Mouse (Mus musculus) small intestine, adult 2 months (tissue): ENCODE results near the gene Slc50a1. TPM values are rescaled to one million over a fixed set of nuclear protein-coding genes. Genes with fewer than 3 reads are reported as not detected.

Experiments used
- H3K27ac ChIP-seq: fragments of 200-500 bp; 2 replicates; pipeline ENCODE4 v1.5.1; 2012; ENCODE audit warnings: low read depth, low read length, control low read depth, inconsistent platforms; ENCODE audit not compliant: insufficient read depth
- H3K27me3 ChIP-seq: fragments of 200-500 bp; 2 replicates; pipeline ENCODE4 v1.6.1; 2012; ENCODE audit warnings: mild to moderate bottlenecking, moderate library complexity, low read length, inconsistent platforms; ENCODE audit not compliant: control insufficient read depth, insufficient read depth
- H3K36me3 ChIP-seq: fragments of 200-500 bp; 2 replicates; pipeline ENCODE4 v1.6.1; 2012; ENCODE audit warnings: mild to moderate bottlenecking, low read length, control low read depth, inconsistent platforms; ENCODE audit not compliant: control insufficient read depth, insufficient read depth
- H3K4me1 ChIP-seq: fragments of 200-500 bp; 2 replicates; pipeline ENCODE4 v1.6.1; 2012; ENCODE audit warnings: low read length, inconsistent platforms, mixed read lengths; ENCODE audit not compliant: control insufficient read depth, insufficient read depth, insufficient read length
- H3K4me3 ChIP-seq: fragments of 200-500 bp; 2 replicates; pipeline ENCODE4 v1.5.1; 2012; ENCODE audit warnings: low read depth, mild to moderate bottlenecking, control low read depth, inconsistent platforms, low read length, moderate library complexity
- CTCF ChIP-seq: fragments of 200-500 bp; IDR thresholded peaks from 2 replicates; pipeline ENCODE4 v1.5.1; 2012; ENCODE audit warnings: low read depth, mild to moderate bottlenecking, control low read depth, inconsistent platforms, low read length, moderate library complexity, mixed read lengths; ENCODE audit not compliant: insufficient replicate concordance, insufficient read length; ENCODE audit errors: extremely low read depth
- POLR2A ChIP-seq: fragments of 200-500 bp; IDR thresholded peaks from 2 replicates; pipeline ENCODE4 v1.6.1; 2012; ENCODE audit warnings: low read depth, mild to moderate bottlenecking, control low read depth, inconsistent platforms, low read length, moderate library complexity
- WGBS: fragments of 180-500 bp; shearing (Covaris S2); methylation state at CpG from one replicate; pipeline ENCODE4 v1.1.7; 2018; 5-methylcytosine and 5-hydroxymethylcytosine counted together
- polyA plus RNA-seq: library from polyadenylated mRNA; depleted of rRNA; stranded (reverse); fragments of >200 nt; gene quantifications from 2 replicates; pipeline ENCODE4 v1.2.3, GENCODE M21; 2012; rRNA removed

The Slc50a1 gene
- polyA plus RNA-seq, 1 experiment, result 97.3 TPM

DNA sequence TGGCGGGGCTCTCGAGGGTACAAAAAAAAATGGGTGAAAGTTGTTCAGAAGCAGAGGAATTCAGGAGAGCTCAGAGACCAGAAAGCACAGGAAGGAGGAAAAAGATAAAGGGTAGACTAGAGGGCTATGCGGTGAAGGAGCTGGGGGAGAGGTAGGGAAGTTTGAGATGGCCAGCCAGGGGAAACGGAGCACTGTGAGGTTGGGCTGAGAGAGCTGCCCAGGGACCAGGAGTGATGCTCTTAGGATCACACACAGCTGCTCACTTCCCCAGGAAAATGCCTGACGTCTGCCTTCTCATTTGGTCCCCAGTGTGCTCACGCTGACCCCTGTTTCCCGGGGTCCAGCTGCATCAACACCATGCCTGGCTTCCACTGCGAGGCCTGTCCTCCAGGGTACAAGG lies 50.8 kb downstream of the Slc50a1 start:
- no peak overlapping the region for H3K4me3 ChIP-seq
- TF ChIP-seq POLR2A, result no peak
- no peak for TF ChIP-seq CTCF
- no peaks in the 10 kb centered on the region for H3K4me1 ChIP-seq
- no peaks in the 10 kb centered on the region for H3K27me3 ChIP-seq
- WGBS, result 56% methylated on average over 8 of the region's 8 CpGs
- H3K36me3 ChIP-seq, result no peaks in the 10 kb centered on the region
- H3K27ac ChIP-seq, result no peak overlapping the region

DNA sequence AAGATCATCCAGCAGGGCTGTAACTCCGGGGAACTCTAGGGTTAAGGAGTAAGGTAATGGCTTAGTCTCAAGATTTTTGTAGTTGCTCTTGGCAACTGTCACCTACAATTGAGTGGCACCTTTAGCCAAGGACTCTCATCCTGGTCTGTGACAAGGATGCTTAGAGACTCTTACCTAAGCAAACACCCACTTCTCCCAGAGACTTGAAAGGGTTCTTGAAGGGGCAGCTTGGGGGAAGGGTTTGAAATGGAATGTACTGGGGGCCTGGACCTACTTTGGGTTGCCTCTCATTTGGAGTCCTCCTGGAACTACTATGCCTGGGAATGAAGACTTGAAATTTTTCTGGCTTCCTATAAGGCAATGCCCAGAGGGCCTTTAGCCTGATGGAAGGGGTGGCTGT lies 52.1 kb downstream of the Slc50a1 start:
- no peak overlapping the region for H3K27ac ChIP-seq
- no peak overlapping the region for H3K4me3 ChIP-seq
- H3K36me3 ChIP-seq, result no peaks in the 10 kb centered on the region
- no peaks in the 10 kb centered on the region for H3K4me1 ChIP-seq
- H3K27me3 ChIP-seq, result no peaks in the 10 kb centered on the region
- TF ChIP-seq POLR2A (no peak), CTCF (no peak)
- WGBS, result 82% methylated on average over 1 of the region's 1 CpGs

Other genes starting within 250 kb of the Slc50a1 start
- 26.9 and 45.2 TPM in 2 replicates for gene Rusc1, start 177.3 kb downstream of the Slc50a1 start, polyA plus RNA-seq
- gene Gm43738, start 169.5 kb downstream of the Slc50a1 start, polyA plus RNA-seq, result not detected in 2 replicates
- gene Fdps, start 168.6 kb downstream of the Slc50a1 start, polyA plus RNA-seq, result 47.8 and 81.3 TPM in 2 replicates
- 264 and 580 TPM in 2 replicates for gene Pklr, start 134.4 kb downstream of the Slc50a1 start, polyA plus RNA-seq
- 0.30 and 1.3 TPM in 2 replicates for gene Hcn3, start 110.4 kb downstream of the Slc50a1 start, polyA plus RNA-seq
- 20.6 and 27.7 TPM in 2 replicates for gene Clk2, start 105.8 kb downstream of the Slc50a1 start, polyA plus RNA-seq
- gene Scamp3, start 93.1 kb downstream of the Slc50a1 start, polyA plus RNA-seq, result 57.0 and 96.1 TPM in 2 replicates
- gene Fam189b, start 87.4 kb downstream of the Slc50a1 start, polyA plus RNA-seq, result 14.0 and 19.4 TPM in 2 replicates
- gene Gba, start 67.6 kb downstream of the Slc50a1 start, polyA plus RNA-seq, result 37.1 and 70.6 TPM in 2 replicates
- 10.5 and 16.0 TPM in 2 replicates for gene Thbs3, start 55.4 kb downstream of the Slc50a1 start, polyA plus RNA-seq
- 92.5 and 181 TPM in 2 replicates for gene Mtx1, start 43.5 kb downstream of the Slc50a1 start, polyA plus RNA-seq
- 0.76 and 139 TPM in 2 replicates for gene Muc1, start 41.5 kb downstream of the Slc50a1 start, polyA plus RNA-seq
- gene Krtcap2, start 24.6 kb downstream of the Slc50a1 start, polyA plus RNA-seq, result 120 and 182 TPM in 2 replicates
- gene Trim46, start 24.3 kb downstream of the Slc50a1 start, polyA plus RNA-seq, result 4.3 and 8.7 TPM in 2 replicates
- 357 and 440 TPM in 2 replicates for gene Dpm3, start 11.2 kb downstream of the Slc50a1 start, polyA plus RNA-seq
- 46.1 and 122 TPM in 2 replicates for gene Efna1, start 10.6 kb upstream of the Slc50a1 start, polyA plus RNA-seq
- 3.9 and 7.0 TPM in 2 replicates for gene Efna3, start 52.4 kb upstream of the Slc50a1 start, polyA plus RNA-seq
- 11.6 and 20.0 TPM in 2 replicates for gene Efna4, start 67.5 kb upstream of the Slc50a1 start, polyA plus RNA-seq
- 48.9 and 70.7 TPM in 2 replicates for gene Adam15, start 79.4 kb upstream of the Slc50a1 start, polyA plus RNA-seq
- gene Dcst2, start 91.4 kb upstream of the Slc50a1 start, polyA plus RNA-seq, result 0.93 and 1.2 TPM in 2 replicates
- gene Dcst1, start 94.7 kb upstream of the Slc50a1 start, polyA plus RNA-seq, result 2.0 and 9.1 TPM in 2 replicates
- gene Zbtb7b, start 124.2 kb upstream of the Slc50a1 start, polyA plus RNA-seq, result 97.8 and 262 TPM in 2 replicates
- gene Lenep, start 132.2 kb upstream of the Slc50a1 start, polyA plus RNA-seq, result 0.85 TPM in 1 of 2 replicates, not detected in the other
- gene Flad1, start 141.3 kb upstream of the Slc50a1 start, polyA plus RNA-seq, result 22.1 and 36.1 TPM in 2 replicates
- 6.2 and 13.7 TPM in 2 replicates for gene Cks1b, start 147.8 kb upstream of the Slc50a1 start, polyA plus RNA-seq
- gene Shc1, start 147.9 kb upstream of the Slc50a1 start, polyA plus RNA-seq, result 33.6 and 63.5 TPM in 2 replicates
- gene Pygo2, start 159.6 kb upstream of the Slc50a1 start, polyA plus RNA-seq, result 61.7 and 87.5 TPM in 2 replicates
- gene Pbxip1, start 166.1 kb upstream of the Slc50a1 start, polyA plus RNA-seq, result 26.8 and 36.5 TPM in 2 replicates
- gene Pmvk, start 184.0 kb upstream of the Slc50a1 start, polyA plus RNA-seq, result 9.0 and 18.3 TPM in 2 replicates
- gene Kcnn3, start 249.6 kb upstream of the Slc50a1 start, polyA plus RNA-seq, result 3.3 and 4.6 TPM in 2 replicates